Mouse (Mus musculus) MEL (cell line): ENCODE data around the gene Strada. TPM values are rescaled to one million over a fixed set of nuclear protein-coding genes. Genes with fewer than 3 reads are reported as not detected.

Experiments
- DNase-seq: peaks from one replicate; pipeline ENCODE4 v3.0.0; 2011; ENCODE audit warnings: low read depth, low spot score
- H3K27ac ChIP-seq: 2 replicates; pipeline ENCODE4 v1.5.1; 2012; ENCODE audit warnings: low read depth, mild to moderate bottlenecking, control low read depth, low read length, moderate library complexity; ENCODE audit not compliant: control insufficient read depth
- H3K27me3 ChIP-seq, 2 experiments: fragments of 150-350 bp in 1 of 2; sonication (generic) in 1 of 2; 2 replicates each; pipeline ENCODE4 v1.6.1; 2012; ENCODE audit warnings: low read length in 2 of 2, mild to moderate bottlenecking in 2 of 2, improper control_type of control experiment in 1 of 2, moderate library complexity in 1 of 2; ENCODE audit not compliant: insufficient read depth in 2 of 2, control insufficient read depth in 1 of 2
- H3K36me3 ChIP-seq, 2 experiments: 2 replicates each; pipeline ENCODE4 v1.6.1; 2012 to 2014; ENCODE audit warnings: low read length in 2 of 2, improper control_type of control experiment in 1 of 2, inconsistent platforms in 1 of 2, mild to moderate bottlenecking in 1 of 2; ENCODE audit not compliant: insufficient read depth in 2 of 2, control insufficient read depth in 1 of 2
- H3K4me1 ChIP-seq, 2 experiments: fragments of 150-350 bp in 1 of 2; sonication (generic) in 1 of 2; 2 replicates each; pipeline ENCODE4 v1.6.1; 2012; ENCODE audit warnings: low read length in 2 of 2, improper control_type of control experiment in 1 of 2, mild to moderate bottlenecking in 1 of 2; ENCODE audit not compliant: insufficient read depth in 2 of 2, control insufficient read depth in 1 of 2
- H3K4me3 ChIP-seq, 2 experiments: fragments of 150-350 bp in 1 of 2; sonication (generic) in 1 of 2; 2 replicates each; pipeline ENCODE4 v1.5.1; 2012; ENCODE audit warnings: low read depth in 2 of 2, low read length in 2 of 2, mild to moderate bottlenecking in 2 of 2, moderate library complexity in 2 of 2, control low read depth in 1 of 2, improper control_type of control experiment in 1 of 2; ENCODE audit not compliant: control insufficient read depth in 1 of 2, insufficient read depth in 1 of 2
- H3K79me2 ChIP-seq: 2 replicates; pipeline ENCODE4 v1.6.1; 2012; ENCODE audit warnings: mild to moderate bottlenecking, low read length, moderate library complexity; ENCODE audit not compliant: control insufficient read depth, poor library complexity, insufficient read depth
- H3K9ac ChIP-seq: 2 replicates; pipeline ENCODE4 v1.6.1; 2012; ENCODE audit warnings: low read depth, mild to moderate bottlenecking, control low read depth, low read length, moderate library complexity; ENCODE audit not compliant: control insufficient read depth, poor library complexity, severe bottlenecking
- H3K9me3 ChIP-seq: fragments of 150-350 bp; sonication (generic); replicated peaks from 2 replicates; pipeline ENCODE4 v1.6.1; 2012; ENCODE audit warnings: mild to moderate bottlenecking, low read length, improper control_type of control experiment, moderate library complexity; ENCODE audit not compliant: insufficient read depth
- BHLHE40 ChIP-seq: IDR thresholded peaks from 2 replicates; pipeline ENCODE4 v1.6.1; 2012; ENCODE audit warnings: low read depth, mild to moderate bottlenecking, inconsistent platforms, low read length, improper control_type of control experiment, borderline replicate concordance
- CHD1 ChIP-seq: IDR thresholded peaks from 2 replicates; pipeline ENCODE4 v1.6.1; 2012; ENCODE audit warnings: low read depth, mild to moderate bottlenecking, inconsistent platforms, low read length, improper control_type of control experiment
- CHD2 ChIP-seq: IDR thresholded peaks from 2 replicates; pipeline ENCODE4 v1.6.1; 2011; ENCODE audit warnings: low read length, improper control_type of control experiment
- CTCF ChIP-seq, 3 experiments: IDR thresholded peaks in 2 of 3; conservative IDR thresholded peaks in 1 of 3; 2 replicates each; pipeline ENCODE4 v1.5.1; 2011 to 2012; ENCODE audit warnings: low read length in 3 of 3, low read depth in 2 of 3, mild to moderate bottlenecking in 2 of 3, improper control_type of control experiment in 1 of 3, inconsistent platforms in 1 of 3, mixed read lengths in 1 of 3, moderate library complexity in 1 of 3; ENCODE audit not compliant: control insufficient read depth in 1 of 3, insufficient read depth in 1 of 3, poor library complexity in 1 of 3, severe bottlenecking in 1 of 3
- E2F4 ChIP-seq: IDR thresholded peaks from 2 replicates; pipeline ENCODE4 v1.6.1; 2011; ENCODE audit warnings: low read depth, low read length, improper control_type of control experiment, borderline replicate concordance
- EP300 ChIP-seq, 2 experiments: IDR thresholded peaks; 2 replicates each; pipeline ENCODE4 v1.6.1; 2011; ENCODE audit warnings: improper control_type of control experiment in 2 of 2, low read length in 2 of 2, low read depth in 1 of 2, mild to moderate bottlenecking in 1 of 2
- ETS1 ChIP-seq: IDR thresholded peaks from 2 replicates; pipeline ENCODE4 v1.6.1; 2012; ENCODE audit warnings: low read depth, mild to moderate bottlenecking, inconsistent platforms, low read length, improper control_type of control experiment, moderate library complexity
- GABPA ChIP-seq: IDR thresholded peaks from 2 replicates; pipeline ENCODE4 v1.6.1; 2012; ENCODE audit warnings: low read depth, mild to moderate bottlenecking, inconsistent platforms, low read length, improper control_type of control experiment, moderate library complexity
- HCFC1 ChIP-seq: IDR thresholded peaks from 2 replicates; pipeline ENCODE4 v1.6.1; 2012; ENCODE audit warnings: low read depth, mild to moderate bottlenecking, inconsistent platforms, low read length, improper control_type of control experiment, moderate library complexity
- JUND ChIP-seq: IDR thresholded peaks from 2 replicates; pipeline ENCODE4 v1.6.1; 2011; ENCODE audit warnings: low read depth, mild to moderate bottlenecking, improper control_type of control experiment, low read length
- KAT2A ChIP-seq: conservative IDR thresholded peaks from 2 replicates; pipeline ENCODE4 v1.6.1; 2012; ENCODE audit warnings: low read depth, low read length, improper control_type of control experiment, inconsistent platforms
- MAFK ChIP-seq: IDR thresholded peaks from 2 replicates; pipeline ENCODE4 v1.6.1; 2011; ENCODE audit warnings: low read depth, mild to moderate bottlenecking, low read length, improper control_type of control experiment, borderline replicate concordance
- MAX ChIP-seq: IDR thresholded peaks from 2 replicates; pipeline ENCODE4 v1.6.1; 2011; ENCODE audit warnings: low read length, improper control_type of control experiment
- MAZ ChIP-seq: IDR thresholded peaks from 2 replicates; pipeline ENCODE4 v1.6.1; 2012; ENCODE audit warnings: low read depth, mild to moderate bottlenecking, inconsistent platforms, low read length, improper control_type of control experiment
- MYC ChIP-seq: IDR thresholded peaks from 2 replicates; pipeline ENCODE4 v1.6.1; 2011; ENCODE audit warnings: low read depth, mild to moderate bottlenecking, low read length, improper control_type of control experiment, moderate library complexity
- NELFE ChIP-seq: IDR thresholded peaks from 2 replicates; pipeline ENCODE4 v1.6.1; 2011; ENCODE audit warnings: low read depth, low read length, improper control_type of control experiment
- NRF1 ChIP-seq: IDR thresholded peaks from 2 replicates; pipeline ENCODE4 v1.6.1; 2014; ENCODE audit warnings: low read depth, mild to moderate bottlenecking, inconsistent platforms, low read length, improper control_type of control experiment, moderate library complexity; ENCODE audit not compliant: poor library complexity, insufficient read depth, severe bottlenecking
- POLR2AphosphoS5 ChIP-seq: IDR thresholded peaks from 2 replicates; pipeline ENCODE4 v1.6.1; 2012; ENCODE audit warnings: low read depth, borderline replicate concordance, mild to moderate bottlenecking, inconsistent platforms, low read length, moderate library complexity, mixed read lengths
- RAD21 ChIP-seq: IDR thresholded peaks from 2 replicates; pipeline ENCODE4 v1.6.1; 2011; ENCODE audit warnings: mild to moderate bottlenecking, low read depth, low read length, improper control_type of control experiment
- RCOR1 ChIP-seq: IDR thresholded peaks from 2 replicates; pipeline ENCODE4 v1.6.1; 2012; ENCODE audit warnings: low read depth, mild to moderate bottlenecking, inconsistent platforms, low read length, improper control_type of control experiment
- SMC3 ChIP-seq: IDR thresholded peaks from 2 replicates; pipeline ENCODE4 v1.6.1; 2011; ENCODE audit warnings: low read depth, low read length, improper control_type of control experiment
- TAL1 ChIP-seq: IDR thresholded peaks from 2 replicates; pipeline ENCODE4 v1.6.1; 2012; ENCODE audit warnings: mild to moderate bottlenecking, inconsistent platforms, low read length, moderate library complexity, mixed read lengths
- USF1 ChIP-seq: IDR thresholded peaks from 2 replicates; pipeline ENCODE4 v1.6.1; 2014; ENCODE audit warnings: low read depth, mild to moderate bottlenecking, inconsistent platforms, low read length, improper control_type of control experiment, moderate library complexity
- ZC3H11A ChIP-seq: IDR thresholded peaks from 2 replicates; pipeline ENCODE4 v1.6.1; 2012; ENCODE audit warnings: low read depth, mild to moderate bottlenecking, inconsistent platforms, low read length, improper control_type of control experiment
- ZMIZ1 ChIP-seq: IDR thresholded peaks from 2 replicates; pipeline ENCODE4 v1.6.1; 2012; ENCODE audit warnings: low read depth, mild to moderate bottlenecking, inconsistent platforms, low read length, improper control_type of control experiment, moderate library complexity
- ZNF384 ChIP-seq: IDR thresholded peaks from 2 replicates; pipeline ENCODE4 v1.6.1; 2012; ENCODE audit warnings: low read depth, mild to moderate bottlenecking, inconsistent platforms, low read length, improper control_type of control experiment
- polyA plus RNA-seq, 2 experiments: library from polyadenylated mRNA; stranded (reverse) in 1 of 2; unstranded in 1 of 2; fragments of >175 nt in 1 of 2; fragments of >200 nt in 1 of 2; gene quantifications; 2 replicates each; pipeline versions ENCODE4 v1.2.1 to v1.2.4; 2012; ENCODE audit warnings: low replicate concordance in 2 of 2, low read depth in 1 of 2; ENCODE audit not compliant: insufficient read length in 2 of 2, insufficient read depth in 1 of 2, missing spikeins in 1 of 2
- total RNA-seq: library from RNA; depleted of rRNA; stranded (reverse); fragments of 300-350 nt; gene quantifications from 2 replicates; pipeline ENCODE4 v1.2.3, GENCODE M21; 2012

Strada gene
- total and polyA plus RNA-seq, 3 experiments = 25.5 to 39.8 TPM; not detected in 1

- DNase-seq = no peak
These were observed 34.5 kb downstream of the Strada start for GRCm38 (mm10) chr11:106167435-106167834.

GRCm38 (mm10) chr11:106164601-106165180 is 37.3 kb downstream of the Strada start:
- peaks cover 4% of the 10 kb centered on the region; the same call in 1 of the 2 replicates for H3K79me2 ChIP-seq
- H3K4me1 ChIP-seq = peaks cover 0 to 5% of the 10 kb centered on the region in 2 experiments; a peak in 2 of 4 replicates
- H3K36me3 ChIP-seq = no peaks in the 10 kb centered on the region; a peak in 1 of 4 replicates
- no peak for DNase-seq
- H3K9ac ChIP-seq = no peak overlapping the region
- no peak overlapping the region for H3K4me3 ChIP-seq
- H3K9me3 ChIP-seq = no peaks in the 10 kb centered on the region
- no peak for TF ChIP-seq KAT2A
- TF ChIP-seq CHD2 = no peak
- TF ChIP-seq NRF1 = no peak
- TF ChIP-seq MAZ = no peak
- no peak for TF ChIP-seq NELFE
- TF ChIP-seq TAL1 = no peak
- no peak for TF ChIP-seq HCFC1
- no peak for TF ChIP-seq ETS1
- no peak for TF ChIP-seq JUND
- TF ChIP-seq RCOR1 = no peak
- TF ChIP-seq ZC3H11A = no peak
- TF ChIP-seq ZNF384 = no peak
- no peak for TF ChIP-seq SMC3
- no peak for TF ChIP-seq GABPA
- TF ChIP-seq ZMIZ1 = no peak
- no peak for TF ChIP-seq POLR2AphosphoS5
- TF ChIP-seq MAX = no peak
- TF ChIP-seq CHD1 = no peak
- no peak for TF ChIP-seq MYC
- TF ChIP-seq MAFK = no peak
- no peaks in the 10 kb centered on the region for H3K27me3 ChIP-seq
- H3K27ac ChIP-seq = no peak overlapping the region

More at GRCm38 (mm10) chr11:106167435-106167834, 34.5 kb downstream of the Strada start:
- no peaks in the 10 kb centered on the region for H3K79me2 ChIP-seq
- no peaks in the 10 kb centered on the region for H3K9me3 ChIP-seq
- peaks cover 1 to 2% of the 10 kb centered on the region in 2 experiments; a peak in 3 of 4 replicates for H3K4me1 ChIP-seq
- peaks cover 0 to under 1% of the 10 kb centered on the region in 2 experiments; a peak in 2 of 4 replicates for H3K36me3 ChIP-seq
- no peak overlapping the region for H3K4me3 ChIP-seq
- no peak overlapping the region for H3K27ac ChIP-seq
- H3K9ac ChIP-seq = no peak overlapping the region
- TF ChIP-seq USF1 (no peak), HCFC1 (no peak), RAD21 (no peak), BHLHE40 (no peak), ZC3H11A (no peak), EP300 (IDR thresholded peaks at IDR 0.05; ENCODE audit: low read depth in 1 of 2, low read length in 2 of 2) (no peak), CTCF (IDR thresholded peaks at IDR 0.05 in 2 of 3, conservative IDR thresholded peaks at IDR 0.05 in 1 of 3; ENCODE audit: control insufficient read depth in 1 of 3, insufficient read depth in 1 of 3, low read depth in 2 of 3, low read length in 3 of 3, poor library complexity in 1 of 3, severe bottlenecking in 1 of 3) (no peak), NELFE (no peak), E2F4 (no peak)
- H3K27me3 ChIP-seq = no peaks in the 10 kb centered on the region
